Mouse (Mus musculus) midbrain, postnatal 0 days (tissue): ENCODE measurements around the gene Crabp2. TPM values are rescaled to one million over a fixed set of nuclear protein-coding genes. Genes with fewer than 3 reads are reported as not detected.

Source experiments
- ATAC-seq: fragments of 200-750 bp; cut with Nextera tagmentation; 2 replicates; pipeline ENCODE4 v1.8.0; 2017; ENCODE audit warnings: moderate number of reproducible peaks, mild to moderate bottlenecking, moderate TSS enrichment, moderate library complexity; ENCODE audit not compliant: low FRiP score
- DNase-seq: peaks from one replicate; pipeline ENCODE4 v3.0.0-alpha.2; 2015; ENCODE audit warnings: low spot score
- H3K27ac ChIP-seq: fragments of 300-500 bp; sonication (generic); 2 replicates; pipeline ENCODE4 v1.5.1; 2014; ENCODE audit warnings: low read depth, mild to moderate bottlenecking, low read length, mixed read lengths
- H3K27me3 ChIP-seq: fragments of 300-500 bp; sonication (generic); 2 replicates; pipeline ENCODE4 v1.6.1; 2014; ENCODE audit warnings: low read length, control low read depth, mixed read lengths; ENCODE audit not compliant: insufficient read depth
- H3K36me3 ChIP-seq: fragments of 300-500 bp; sonication (generic); 2 replicates; pipeline ENCODE4 v1.6.1; 2014; ENCODE audit warnings: low read length, control low read depth, mixed read lengths; ENCODE audit not compliant: insufficient read depth
- H3K4me1 ChIP-seq: fragments of 300-500 bp; sonication (generic); 2 replicates; pipeline ENCODE4 v1.6.1; 2014; ENCODE audit warnings: mild to moderate bottlenecking, control low read depth, antibody characterized with exemption, low read length, mixed read lengths; ENCODE audit not compliant: insufficient read depth
- H3K4me2 ChIP-seq: fragments of 300-500 bp; sonication (generic); 2 replicates; pipeline ENCODE4 v1.6.1; 2014; ENCODE audit warnings: low read depth, mild to moderate bottlenecking, low read length, mixed read lengths; ENCODE audit not compliant: poor library complexity, severe bottlenecking
- H3K4me3 ChIP-seq: fragments of 300-500 bp; sonication (generic); 2 replicates; pipeline ENCODE4 v1.5.1; 2014; ENCODE audit warnings: low read depth, mild to moderate bottlenecking, low read length, moderate library complexity
- H3K9ac ChIP-seq: fragments of 300-500 bp; sonication (generic); replicated peaks from 2 replicates; pipeline ENCODE4 v1.6.1; 2014; ENCODE audit warnings: mild to moderate bottlenecking, low read length, moderate library complexity, mixed read lengths; ENCODE audit not compliant: poor library complexity, severe bottlenecking
- H3K9me3 ChIP-seq: fragments of 300-500 bp; sonication (generic); 2 replicates; pipeline ENCODE4 v1.6.1; 2016; ENCODE audit warnings: low read length, control low read depth
- CTCF ChIP-seq: IDR thresholded peaks from 2 replicates; pipeline ENCODE4 v1.5.1; 2016; ENCODE audit warnings: antibody characterized with exemption, mild to moderate bottlenecking
- WGBS: fragments of 180-500 bp; shearing (Covaris S2); extraction: QIAGEN DNeasy Blood & Tissue Kit; methylation state at CpG from one replicate; pipeline ENCODE4 v1.1.7; 2014; 5-methylcytosine and 5-hydroxymethylcytosine counted together
- polyA plus RNA-seq: library from polyadenylated mRNA; unstranded; fragments of >200 nt; fragmentation: Nextera tagmentation; extraction: Ambion mirVana; gene quantifications from 2 replicates; pipeline ENCODE4 v1.2.1, GENCODE M21; 2015
- total RNA-seq: library from RNA; depleted of rRNA; stranded (reverse); fragments of >200 nt; gene quantifications from 2 replicates; pipeline ENCODE4 v1.2.3, GENCODE M21; 2014

Gene Crabp2
- total and polyA plus RNA-seq, 2 experiments from 2014 or later, result 19.2 to 49.0 TPM

DNA sequence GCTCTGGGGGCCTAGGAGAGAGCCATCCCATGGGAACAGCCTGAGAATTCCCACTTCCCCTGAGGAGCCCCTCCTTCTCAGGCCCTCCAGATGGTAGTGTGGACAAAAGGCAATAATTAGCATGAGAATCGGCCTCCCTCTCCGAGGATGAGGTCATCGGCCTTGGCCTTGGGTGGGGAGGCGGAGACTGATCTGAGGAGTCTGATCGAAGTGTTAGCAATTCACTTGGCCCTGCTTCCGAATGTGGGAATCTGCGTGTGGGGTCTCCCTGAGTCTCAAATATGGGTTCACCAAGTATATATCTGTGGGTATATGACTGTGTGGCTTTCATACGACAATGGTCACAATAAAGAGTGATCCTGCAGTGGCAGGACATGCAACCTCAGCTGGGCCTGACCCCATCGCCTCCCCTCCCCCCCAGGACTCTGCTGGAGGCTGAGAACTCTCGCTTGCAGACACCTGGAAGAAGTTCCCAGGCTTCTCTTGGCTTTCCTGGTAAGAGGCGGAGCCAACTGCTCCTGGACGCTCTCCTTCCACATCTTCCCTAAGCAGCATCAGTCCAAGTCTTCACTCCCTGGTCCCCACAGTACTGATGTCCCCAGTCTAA lies 26.0 kb downstream of the Crabp2 start:
- H3K4me3 ChIP-seq, result no peak overlapping the region

GRCm38 (mm10) chr3:87979493-87979892 lies 31.0 kb downstream of the Crabp2 start:
- 88% methylated on average over 5 of the region's 5 CpGs for WGBS
- 0 out of 2 replicates have a peak, but pooled peaks have one; percentile 6 for ATAC-seq
- no peak overlapping the region for H3K4me2 ChIP-seq
- H3K27me3 ChIP-seq, result no peaks in the 10 kb centered on the region
- no peak for TF ChIP-seq CTCF
- peaks cover 4% of the 10 kb centered on the region; the same call in 1 of the 2 replicates for H3K36me3 ChIP-seq
- peaks cover 14% of the 10 kb centered on the region; the same call in 1 of the 2 replicates for H3K4me1 ChIP-seq
- DNase-seq, result no peak
- no peak overlapping the region for H3K9ac ChIP-seq
- H3K4me3 ChIP-seq, result no peak overlapping the region
- no peak overlapping the region for H3K27ac ChIP-seq
- no peaks in the 10 kb centered on the region for H3K9me3 ChIP-seq

More for the DNA sequence above, 26.0 kb downstream of the Crabp2 start:
- Histone ChIP-seq H3K27me3 (0 out of 2 replicates have a peak, but pooled peaks cover 11% of the 10 kb centered on the region), H3K36me3 (peaks cover 4% of the 10 kb centered on the region; the same call in 1 of the 2 replicates), H3K9ac (no peak overlapping the region), H3K27ac (no peak overlapping the region), H3K9me3 (no peaks in the 10 kb centered on the region), H3K4me2 (peak overlapping the region; percentile 92), H3K4me1 (0 out of 2 replicates have a peak, but pooled peaks cover 3% of the 10 kb centered on the region)
- TF ChIP-seq CTCF, result no peak
- 16% methylated on average over 12 of the region's 12 CpGs for WGBS
- ATAC-seq (peak; percentile 45; the same call in 1 of the 2 replicates), DNase-seq (peak; percentile 72)

GRCm38 (mm10) chr3:87980085-87980484 lies 31.6 kb downstream of the Crabp2 start:
- Histone ChIP-seq H3K4me2 (no peak overlapping the region), H3K4me1 (peaks cover 11% of the 10 kb centered on the region; the same call in 1 of the 2 replicates), H3K36me3 (peaks cover 4% of the 10 kb centered on the region; the same call in 1 of the 2 replicates), H3K9ac (no peak overlapping the region), H3K27ac (no peak overlapping the region), H3K9me3 (no peaks in the 10 kb centered on the region), H3K27me3 (no peaks in the 10 kb centered on the region), H3K4me3 (no peak overlapping the region)
- ATAC-seq (no peak), DNase-seq (no peak)
- TF ChIP-seq CTCF, result no peak
- WGBS, result 74% methylated on average over 3 of the region's 3 CpGs

DNA sequence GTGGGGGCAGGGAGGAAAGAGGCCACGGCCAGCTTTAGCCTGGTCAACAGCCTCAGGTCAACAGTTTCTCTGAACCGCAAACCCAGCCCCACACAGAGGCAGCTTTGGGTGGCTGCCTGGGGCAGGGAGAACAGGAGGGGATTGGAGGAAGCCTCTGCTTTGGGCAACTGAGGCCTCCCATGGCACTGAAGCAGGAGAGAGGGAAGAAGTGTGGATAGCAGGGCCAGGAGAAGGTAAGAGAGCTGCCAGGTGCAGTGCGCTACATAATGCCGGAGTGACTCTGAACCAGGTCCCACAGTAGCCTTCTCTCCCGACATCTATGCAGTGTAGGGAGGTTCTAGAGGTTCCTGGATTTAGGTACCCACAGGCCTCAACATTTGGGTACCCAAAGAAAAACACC lies 32.3 kb downstream of the Crabp2 start:
- Histone ChIP-seq H3K4me3 (no peak overlapping the region), H3K27ac (no peak overlapping the region), H3K36me3 (peaks cover 1% of the 10 kb centered on the region; the same call in 1 of the 2 replicates), H3K9me3 (no peaks in the 10 kb centered on the region), H3K4me1 (peaks cover 11% of the 10 kb centered on the region; the same call in 1 of the 2 replicates), H3K9ac (no peak overlapping the region), H3K27me3 (no peaks in the 10 kb centered on the region), H3K4me2 (no peak overlapping the region)
- no peak for TF ChIP-seq CTCF
- ATAC-seq (no peak), DNase-seq (no peak)
- WGBS, result 65% methylated on average over 5 of the region's 5 CpGs

DNA sequence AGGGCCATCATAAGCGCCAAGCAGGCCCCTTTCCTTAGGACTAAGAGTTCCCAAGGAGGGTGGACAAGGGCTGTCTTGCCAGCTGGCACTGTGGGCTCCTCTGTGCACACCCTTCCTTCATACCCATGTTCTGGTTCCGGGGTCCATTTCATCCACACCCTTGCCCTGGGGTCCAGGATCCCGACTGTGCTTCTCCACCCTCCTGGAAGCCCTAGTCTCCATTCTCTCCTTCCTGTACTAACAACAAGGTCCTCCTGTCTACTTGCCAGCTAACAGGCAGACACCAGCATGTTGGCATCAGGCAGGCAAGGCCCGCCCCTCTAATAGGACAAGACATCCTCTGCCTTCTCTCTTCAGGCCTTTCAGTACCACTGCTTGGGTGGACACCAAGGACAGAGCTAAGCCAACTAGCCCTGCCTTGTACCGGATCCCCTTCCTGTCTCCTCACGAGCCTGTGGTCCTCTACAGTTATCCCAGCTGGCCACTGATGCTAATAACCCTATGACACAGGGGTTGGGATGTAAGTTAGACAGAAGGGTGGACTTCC lies 32.8 kb downstream of the Crabp2 start:
- Histone ChIP-seq H3K9ac (no peak overlapping the region), H3K4me3 (no peak overlapping the region), H3K27me3 (no peaks in the 10 kb centered on the region), H3K27ac (no peak overlapping the region), H3K4me1 (peaks cover 11% of the 10 kb centered on the region; the same call in 1 of the 2 replicates), H3K36me3 (no peaks in the 10 kb centered on the region), H3K4me2 (no peak overlapping the region), H3K9me3 (no peaks in the 10 kb centered on the region)
- ATAC-seq (no peak), DNase-seq (no peak)
- no peak for TF ChIP-seq CTCF
- 79% methylated on average over 6 of the region's 6 CpGs for WGBS
